Mouse (Mus musculus) lung, embryonic 15.5 days (tissue): ENCODE results near the gene Lmf2. TPM values are rescaled to one million over a fixed set of nuclear protein-coding genes. Genes with fewer than 3 reads are reported as not detected.
A peak's percentile ranks its signal among the peaks of the same experiment; 100 is the strongest.

Experiments used
- ATAC-seq: fragments of 200-750 bp; cut with Nextera tagmentation; 2 replicates; pipeline ENCODE4 v1.8.0; 2017; ENCODE audit warnings: moderate number of reproducible peaks, borderline replicate concordance; ENCODE audit not compliant: low FRiP score, low TSS enrichment; ENCODE audit errors: extremely low read depth
- H3K27ac ChIP-seq: fragments of 300-500 bp; sonication (generic); 2 replicates; pipeline ENCODE4 v1.5.1; 2015; ENCODE audit warnings: moderate library complexity, mild to moderate bottlenecking, inconsistent platforms
- H3K27me3 ChIP-seq: fragments of 300-500 bp; sonication (generic); 2 replicates; pipeline ENCODE4 v1.6.1; 2015; ENCODE audit warnings: inconsistent platforms
- H3K36me3 ChIP-seq: fragments of 300-500 bp; sonication (generic); 2 replicates; pipeline ENCODE4 v1.6.1; 2015; ENCODE audit warnings: inconsistent platforms
- H3K4me1 ChIP-seq: fragments of 300-500 bp; sonication (generic); 2 replicates; pipeline ENCODE4 v1.6.1; 2015; ENCODE audit warnings: inconsistent platforms
- H3K4me2 ChIP-seq: fragments of 300-500 bp; sonication (generic); 2 replicates; pipeline ENCODE4 v1.6.1; 2015; ENCODE audit warnings: inconsistent platforms, mild to moderate bottlenecking, moderate library complexity
- H3K4me3 ChIP-seq: fragments of 300-500 bp; sonication (generic); 2 replicates; pipeline ENCODE4 v1.5.1; 2015; ENCODE audit warnings: mild to moderate bottlenecking, inconsistent platforms
- H3K9ac ChIP-seq: fragments of 300-500 bp; sonication (generic); 2 replicates; pipeline ENCODE4 v1.6.1; 2015; ENCODE audit warnings: inconsistent platforms
- H3K9me3 ChIP-seq: fragments of 300-500 bp; sonication (generic); 2 replicates; pipeline ENCODE4 v1.6.1; 2016; ENCODE audit warnings: inconsistent platforms
- WGBS: fragments of 180-500 bp; shearing (Covaris S2); methylation state at CpG from one replicate; pipeline ENCODE4 v1.1.7; 2015; 5-methylcytosine and 5-hydroxymethylcytosine counted together
- polyA plus RNA-seq: library from polyadenylated mRNA; unstranded; fragments of >200 nt; fragmentation: Nextera tagmentation; extraction: Ambion mirVana; gene quantifications from 2 replicates; pipeline ENCODE4 v1.2.1, GENCODE M21; 2015

The Lmf2 gene
- polyA plus RNA-seq, 1 experiment from 2014 or later, result 74.4 TPM

- Histone ChIP-seq H3K36me3 (no peaks in the 10 kb centered on the region), H3K4me3 (no peak overlapping the region), H3K4me2 (no peak overlapping the region), H3K9me3 (no peaks in the 10 kb centered on the region), H3K27ac (no peak overlapping the region), H3K9ac (no peak overlapping the region), H3K4me1 (no peaks in the 10 kb centered on the region), H3K27me3 (no peaks in the 10 kb centered on the region)
- WGBS, result 77% methylated on average over 14 of the region's 14 CpGs
- no peak for ATAC-seq
Measured at GRCm38 (mm10) chr15:89336422-89336821, 19.0 kb downstream of the Lmf2 start.

- H3K36me3 ChIP-seq, result no peaks in the 10 kb centered on the region
- H3K4me3 ChIP-seq, result no peak overlapping the region
- H3K4me2 ChIP-seq, result no peak overlapping the region
- WGBS, result 72% methylated on average over 17 of the region's 17 CpGs
- ATAC-seq, result no peak
- no peak overlapping the region for H3K27ac ChIP-seq
- no peaks in the 10 kb centered on the region for H3K4me1 ChIP-seq
- no peaks in the 10 kb centered on the region for H3K27me3 ChIP-seq
- H3K9me3 ChIP-seq, result no peaks in the 10 kb centered on the region
- H3K9ac ChIP-seq, result no peak overlapping the region
Measured at GRCm38 (mm10) chr15:89334774-89335537, 20.5 kb downstream of the Lmf2 start.

- Histone ChIP-seq H3K9ac (no peak within 1 kb of the TSS), H3K4me2 (no peak within 1 kb of the TSS), H3K27ac (no peak within 1 kb of the TSS), H3K4me3 (no peak within 1 kb of the TSS), H3K4me1 (no peaks in the 10 kb centered on the region), H3K36me3 (no peaks in the 10 kb centered on the region), H3K27me3 (no peaks in the 10 kb centered on the region), H3K9me3 (no peaks in the 10 kb centered on the region)
- ATAC-seq, result no peak
- WGBS, result 78% methylated on average over 7 of the region's 7 CpGs
Measured at GRCm38 (mm10) chr15:89334271-89334670, 21.2 kb downstream of the Lmf2 start, which contains the start of gene Miox. Gene Miox (plus strand): TSS chr15:89334398.

GRCm38 (mm10) chr15:89326441-89326840 is 29.0 kb downstream of the Lmf2 start:
- H3K9ac ChIP-seq, result no peak overlapping the region
- 50% methylated on average over 5 of the region's 5 CpGs for WGBS
- H3K36me3 ChIP-seq, result no peaks in the 10 kb centered on the region
- H3K4me1 ChIP-seq, result peaks cover 7% of the 10 kb centered on the region
- H3K27ac ChIP-seq, result no peak overlapping the region
- no peak overlapping the region for H3K4me2 ChIP-seq
- H3K9me3 ChIP-seq, result no peaks in the 10 kb centered on the region
- peaks cover 12% of the 10 kb centered on the region; the same call in 1 of the 2 replicates for H3K27me3 ChIP-seq
- H3K4me3 ChIP-seq, result no peak overlapping the region
- ATAC-seq, result no peak

- no peak overlapping the region for H3K4me3 ChIP-seq
- peak overlapping the region; percentile 54; the same call in 1 of the 2 replicates for H3K4me2 ChIP-seq
- peaks cover 12% of the 10 kb centered on the region; the same call in 1 of the 2 replicates for H3K27me3 ChIP-seq
- H3K36me3 ChIP-seq, result no peaks in the 10 kb centered on the region
- no peaks in the 10 kb centered on the region for H3K9me3 ChIP-seq
- WGBS, result 85% methylated on average over 4 of the region's 4 CpGs
- peaks cover 7% of the 10 kb centered on the region for H3K4me1 ChIP-seq
- ATAC-seq, result no peak
- H3K27ac ChIP-seq, result no peak overlapping the region
- no peak overlapping the region for H3K9ac ChIP-seq
Measured at GRCm38 (mm10) chr15:89323656-89324055, 31.8 kb downstream of the Lmf2 start.

GRCm38 (mm10) chr15:89322670-89323522 is 32.6 kb downstream of the Lmf2 start, which contains the start of gene Adm2:
Gene Adm2 (plus strand): TSS chr15:89322720.
- H3K9ac ChIP-seq, result no peak within 1 kb of the TSS
- peak within 1 kb of the TSS; percentile 54 for H3K4me2 ChIP-seq
- no peaks in the 10 kb centered on the region for H3K36me3 ChIP-seq
- peak; percentile 28; the same call in 1 of the 2 replicates for ATAC-seq
- H3K4me1 ChIP-seq, result peaks cover 7% of the 10 kb centered on the region
- WGBS, result 6% methylated on average over 26 of the region's 26 CpGs
- H3K27ac ChIP-seq, result no peak within 1 kb of the TSS
- peak within 1 kb of the TSS; percentile 27 for H3K4me3 ChIP-seq
- H3K27me3 ChIP-seq, result peaks cover 12% of the 10 kb centered on the region; the same call in 1 of the 2 replicates
- no peaks in the 10 kb centered on the region for H3K9me3 ChIP-seq

GRCm38 (mm10) chr15:89321264-89321663 is 34.2 kb downstream of the Lmf2 start:
- H3K27me3 ChIP-seq, result peaks cover 12% of the 10 kb centered on the region; the same call in 1 of the 2 replicates
- no peaks in the 10 kb centered on the region for H3K9me3 ChIP-seq
- no peak overlapping the region for H3K4me3 ChIP-seq
- WGBS, result 70% methylated on average over 8 of the region's 8 CpGs
- H3K27ac ChIP-seq, result no peak overlapping the region
- H3K36me3 ChIP-seq, result no peaks in the 10 kb centered on the region
- peaks cover 7% of the 10 kb centered on the region for H3K4me1 ChIP-seq
- no peak overlapping the region for H3K9ac ChIP-seq
- H3K4me2 ChIP-seq, result no peak overlapping the region
- ATAC-seq, result no peak

- Histone ChIP-seq H3K4me2 (peak overlapping the region; percentile 74; the same call in 1 of the 2 replicates), H3K27ac (no peak overlapping the region), H3K9ac (no peak overlapping the region), H3K27me3 (no peaks in the 10 kb centered on the region), H3K36me3 (no peaks in the 10 kb centered on the region), H3K4me1 (peaks cover 21% of the 10 kb centered on the region), H3K4me3 (peak overlapping the region; percentile 99; the same call in 1 of the 2 replicates), H3K9me3 (no peaks in the 10 kb centered on the region)
- 58% methylated on average over 11 of the region's 11 CpGs for WGBS
- no peak for ATAC-seq
Measured at GRCm38 (mm10) chr15:89316146-89316545, 39.3 kb downstream of the Lmf2 start.

GRCm38 (mm10) chr15:89315190-89315731 is 40.2 kb downstream of the Lmf2 start, which contains the start of gene Sbf1:
Gene Sbf1 (minus strand): TSS chr15:89315311.
- H3K9ac ChIP-seq, result peak within 1 kb of the TSS; percentile 94
- peaks cover 27% of the 10 kb centered on the region for H3K4me1 ChIP-seq
- peak; percentile 100 for ATAC-seq
- H3K27ac ChIP-seq, result peak within 1 kb of the TSS; percentile 42; the same call in 1 of the 2 replicates
- peak within 1 kb of the TSS; percentile 74 for H3K4me2 ChIP-seq
- H3K4me3 ChIP-seq, result peak within 1 kb of the TSS; percentile 99
- H3K27me3 ChIP-seq, result no peaks in the 10 kb centered on the region
- under 1% methylated on average over 37 of the region's 37 CpGs for WGBS
- no peaks in the 10 kb centered on the region for H3K36me3 ChIP-seq
- no peaks in the 10 kb centered on the region for H3K9me3 ChIP-seq

GRCm38 (mm10) chr15:89314511-89315189 is 40.8 kb downstream of the Lmf2 start:
- Histone ChIP-seq H3K9ac (peak overlapping the region; percentile 94), H3K4me1 (peaks cover 27% of the 10 kb centered on the region), H3K27me3 (no peaks in the 10 kb centered on the region), H3K4me2 (peak overlapping the region; percentile 65), H3K27ac (peak overlapping the region; percentile 42; the same call in 1 of the 2 replicates), H3K4me3 (peak overlapping the region; percentile 99), H3K9me3 (no peaks in the 10 kb centered on the region), H3K36me3 (no peaks in the 10 kb centered on the region)
- under 1% methylated on average over 58 of the region's 58 CpGs for WGBS
- ATAC-seq, result peak; percentile 39

GRCm38 (mm10) chr15:89314107-89314506 is 41.4 kb downstream of the Lmf2 start:
- Histone ChIP-seq H3K9ac (peak overlapping the region; percentile 94), H3K4me3 (peak overlapping the region; percentile 99), H3K27ac (no peak overlapping the region), H3K27me3 (no peaks in the 10 kb centered on the region), H3K9me3 (no peaks in the 10 kb centered on the region), H3K4me1 (peaks cover 27% of the 10 kb centered on the region), H3K4me2 (peak overlapping the region; percentile 65), H3K36me3 (no peaks in the 10 kb centered on the region)
- ATAC-seq, result no peak; the same call in 1 of the 2 replicates
- WGBS, result 36% methylated on average over 3 of the region's 3 CpGs
